Mouse (Mus musculus): ENCODE results near the gene Tuba1a.

- peak; percentile 24; the same call in 1 of the 2 replicates for TF ChIP-seq CTCF (IDR thresholded peaks at IDR 0.05; ENCODE audit: low read depth)
- no peak for TF ChIP-seq EP300 (optimal IDR thresholded peaks at IDR 0.05)
Measured at GRCm38 (mm10) chr15:98934217-98934839, 19.2 kb downstream of the Tuba1a start, which contains the start of gene Tuba1b.

Data from stomach, postnatal 0 days (tissue).